Mouse (Mus musculus): Measurements from ENCODE around the gene Treml1.

Gene Treml1

GRCm38 (mm10) chr17:48357892-48358291 is 1.8 kb upstream of the Treml1 start:
- in situ Hi-C loops (cut with MboI, MseI) = loop anchor here (25.0 kb wide), 1 partner anchor 1404 kb away; no protein-coding TSS in a partner anchor

GRCm38 (mm10) chr17:48360462-48360861 is 746 bp downstream of the Treml1 start:
- in situ Hi-C loops (cut with MboI, MseI) = loop anchor here (25.0 kb wide), 1 partner anchor 1402 kb away; no protein-coding TSS in a partner anchor

DNA sequence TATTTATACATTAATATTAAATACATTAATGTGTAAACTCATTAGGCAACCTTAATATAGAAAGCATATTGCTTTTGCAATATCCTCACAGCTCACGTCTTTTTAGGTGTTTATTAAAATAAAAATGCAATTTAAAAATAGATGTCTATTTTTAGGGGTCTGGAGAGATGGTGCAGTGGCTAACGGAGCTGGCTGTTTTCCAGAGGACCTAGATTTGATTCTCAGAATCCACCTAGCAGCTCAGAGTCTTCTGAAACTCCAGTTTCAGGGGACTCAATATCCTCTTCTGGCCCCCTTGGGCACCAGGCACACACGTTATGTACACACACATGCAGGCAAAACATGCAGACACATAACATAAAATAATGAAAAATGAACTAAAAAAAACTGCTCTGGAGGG is 2.6 kb downstream of the Treml1 start:
- in situ Hi-C loops (cut with MboI, MseI) = loop anchor here (25.0 kb wide), 1 partner anchor 1400 kb away; no protein-coding TSS in a partner anchor

DNA sequence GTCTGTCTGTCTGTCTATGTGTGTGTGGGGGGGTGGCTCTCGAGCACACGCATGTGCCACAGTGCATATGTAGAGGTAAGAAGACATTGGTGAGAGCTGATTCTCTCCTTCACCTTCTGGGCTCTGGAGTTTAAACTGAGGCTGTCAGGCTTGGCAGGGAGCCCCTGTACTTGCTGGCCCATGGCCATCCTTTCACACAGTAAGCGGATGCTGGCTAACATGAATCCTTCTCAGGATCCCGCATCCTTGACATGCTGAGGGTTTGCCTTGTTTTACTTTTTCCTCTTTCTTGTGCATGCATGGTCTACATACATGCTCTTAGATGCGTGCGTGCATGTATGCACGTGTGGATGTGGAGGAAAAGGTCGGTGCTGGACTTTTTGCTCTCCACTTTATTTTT is 3.2 kb downstream of the Treml1 start:
- in situ Hi-C loops (cut with MboI, MseI) = loop anchor here (25.0 kb wide), 1 partner anchor 1399 kb away; no protein-coding TSS in a partner anchor

DNA sequence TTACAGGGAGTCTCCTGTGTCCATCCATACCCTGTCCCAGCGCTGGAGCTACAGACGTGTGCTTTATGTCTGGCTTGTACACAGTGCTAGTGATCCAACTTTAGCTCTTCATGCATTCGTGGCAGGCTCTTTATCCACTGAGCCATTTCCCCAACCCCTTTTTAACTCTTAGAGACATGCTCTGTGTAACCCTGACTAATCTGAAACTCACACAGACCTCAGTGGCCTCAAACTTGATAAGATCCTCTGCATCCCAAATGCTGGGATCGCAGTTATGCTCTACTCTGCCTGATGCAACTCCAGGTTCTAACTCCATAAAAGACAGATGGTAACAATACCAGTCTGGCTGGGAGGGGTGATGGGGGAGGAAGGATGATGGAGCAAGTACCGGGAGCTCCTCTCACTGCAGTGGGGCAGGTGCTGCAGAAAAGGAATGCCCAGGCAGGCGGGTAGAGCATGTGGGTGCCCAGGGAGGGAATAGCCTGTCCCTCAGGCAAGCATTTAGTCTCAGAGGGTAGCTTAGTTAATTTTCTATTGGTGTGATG is 3.8 kb downstream of the Treml1 start:
- in situ Hi-C loops (cut with MboI, MseI) = loop anchor here (25.0 kb wide), 1 partner anchor 1399 kb away; no protein-coding TSS in a partner anchor

- in situ Hi-C loops (cut with MboI, MseI) = loop anchor here (25.0 kb wide), 1 partner anchor 1397 kb away; no protein-coding TSS in a partner anchor
Observed at GRCm38 (mm10) chr17:48365511-48366155, 5.9 kb downstream of the Treml1 start.

GRCm38 (mm10) chr17:48366806-48367205 is 7.1 kb downstream of the Treml1 start:
- in situ Hi-C loops (cut with MboI, MseI) = loop anchor here (25.0 kb wide), 1 partner anchor 1395 kb away; no protein-coding TSS in a partner anchor

DNA sequence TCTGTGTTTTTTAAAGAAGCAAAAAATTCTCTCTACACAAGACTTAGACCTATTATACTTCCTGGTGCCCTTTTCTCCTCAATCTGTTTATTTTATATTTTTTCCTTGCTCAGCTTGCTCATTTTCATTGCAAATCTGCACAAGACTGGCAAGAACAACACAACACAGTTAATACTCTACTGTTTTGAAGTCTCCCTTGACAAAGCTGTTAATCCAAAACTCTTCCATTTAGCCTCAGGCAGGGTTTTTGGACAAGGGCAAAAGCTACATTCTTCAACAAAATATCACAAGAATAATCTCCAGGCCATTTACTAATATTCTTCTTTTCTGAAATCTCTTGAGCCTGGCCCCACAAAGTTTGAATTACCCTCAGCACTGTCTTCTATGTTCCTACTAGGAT is 11.9 kb downstream of the Treml1 start:
- in situ Hi-C loops (cut with MboI, MseI) = loop anchor here (25.0 kb wide), 1 partner anchor 1391 kb away; no protein-coding TSS in a partner anchor

GRCm38 (mm10) chr17:48372987-48373386 is 13.3 kb downstream of the Treml1 start:
- in situ Hi-C loops (cut with MboI, MseI) = loop anchor here (25.0 kb wide), 1 partner anchor 1389 kb away; no protein-coding TSS in a partner anchor

- in situ Hi-C loops (cut with MboI, MseI) = no loop called here
Observed at GRCm38 (mm10) chr17:48376102-48376501, 16.4 kb downstream of the Treml1 start.

DNA sequence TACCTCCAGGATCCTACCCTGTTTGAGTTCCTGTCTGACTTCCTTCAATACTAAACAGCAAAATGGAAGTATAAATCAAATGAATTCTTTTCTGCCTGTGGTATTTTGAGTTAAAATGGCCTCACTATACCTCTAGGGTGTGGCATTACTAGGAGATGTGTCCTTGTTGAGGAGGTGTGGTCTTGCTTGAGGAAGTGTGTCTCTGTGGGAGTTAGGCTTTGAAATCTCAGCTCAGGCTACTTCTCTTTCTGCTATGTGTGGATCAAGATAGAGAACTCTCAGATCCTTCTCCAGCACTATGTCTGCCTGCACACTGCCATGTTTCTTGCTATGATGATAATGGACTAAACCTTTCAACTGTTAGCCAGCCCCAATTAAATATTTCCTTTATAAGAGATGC is 19.3 kb downstream of the Treml1 start:
- in situ Hi-C loops (cut with MboI, MseI) = no loop called here

- in situ Hi-C loops (cut with MboI, MseI) = no loop called here
Observed at GRCm38 (mm10) chr17:48385786-48386461, 26.2 kb downstream of the Treml1 start.

GRCm38 (mm10) chr17:48388666-48389065 is 28.9 kb downstream of the Treml1 start:
- in situ Hi-C loops (cut with MboI, MseI) = no loop called here

GRCm38 (mm10) chr17:48389442-48389841 is 29.7 kb downstream of the Treml1 start:
- in situ Hi-C loops (cut with MboI, MseI) = no loop called here

GRCm38 (mm10) chr17:48391446-48391845 is 31.7 kb downstream of the Treml1 start:
- in situ Hi-C loops (cut with MboI, MseI) = no loop called here

DNA sequence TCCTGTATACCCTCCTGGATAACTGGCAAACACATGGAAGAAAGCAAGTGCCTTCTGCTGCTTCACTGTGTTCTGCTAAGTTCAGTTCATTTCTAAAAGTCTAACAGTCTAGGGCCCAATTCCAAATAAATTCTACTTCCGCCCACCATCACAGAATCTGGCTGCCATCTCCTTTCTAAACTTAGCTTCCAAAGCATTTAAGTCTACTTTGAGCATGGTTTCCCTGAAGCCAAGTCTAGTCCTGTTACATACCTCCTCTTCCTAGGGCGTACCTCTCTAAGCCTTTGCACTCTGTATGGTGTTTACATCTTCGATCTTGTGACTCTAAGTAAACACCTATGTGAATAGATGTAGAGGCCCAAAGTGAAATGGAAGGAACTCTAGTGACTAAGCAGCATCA is 32.9 kb downstream of the Treml1 start:
- in situ Hi-C loops (cut with MboI, MseI) = no loop called here

DNA sequence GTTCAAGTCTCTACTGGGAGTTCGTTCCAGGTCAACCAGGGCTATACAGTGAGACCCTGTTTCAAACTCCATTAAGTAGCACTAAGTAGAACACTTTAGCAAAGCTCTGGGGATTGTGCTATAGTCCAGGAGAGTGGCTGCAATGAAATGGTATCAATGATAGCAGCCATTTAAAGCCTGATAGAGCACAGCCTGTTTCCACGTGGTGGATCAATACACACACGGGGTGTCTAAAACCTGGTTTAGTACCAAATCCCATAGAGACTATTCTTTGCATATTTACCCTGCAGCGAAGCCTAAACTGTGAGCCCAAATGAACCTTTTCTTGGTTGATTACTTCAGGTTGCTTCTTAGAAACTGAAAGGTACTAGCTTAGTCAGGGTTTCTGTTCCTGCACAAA is 42.0 kb downstream of the Treml1 start:
- in situ Hi-C loops (cut with MboI, MseI) = loop anchor here (25.0 kb wide), 2 partner anchors 889 to 1514 kb away; partner anchors contain the start of genes Ccnd3, Taf8 and Tbcc

DNA sequence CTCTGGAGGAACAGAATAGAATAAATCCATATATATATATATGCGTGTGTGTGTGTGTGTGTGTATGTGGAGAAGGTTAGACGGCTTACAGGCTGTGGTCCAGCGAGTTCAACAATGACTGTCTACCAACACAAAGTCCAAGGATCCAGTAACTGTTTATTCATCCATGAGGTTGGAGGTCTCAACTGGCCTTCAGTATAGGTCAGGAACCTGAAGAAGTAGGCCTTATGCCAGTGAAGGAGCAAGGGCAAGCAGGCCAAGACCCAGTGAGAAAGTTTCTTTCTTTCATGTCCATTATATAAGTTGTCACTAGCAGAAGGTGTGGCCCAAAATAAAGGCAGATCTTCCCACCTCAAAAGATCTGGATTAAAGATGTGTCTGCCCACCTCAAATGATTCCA is 43.0 kb downstream of the Treml1 start:
- in situ Hi-C loops (cut with MboI, MseI) = loop anchor here (25.0 kb wide), 2 partner anchors 890 to 1515 kb away; partner anchors contain the start of genes Ccnd3, Taf8 and Tbcc

GRCm38 (mm10) chr17:48403848-48404247 is 44.1 kb downstream of the Treml1 start:
- in situ Hi-C loops (cut with MboI, MseI) = loop anchor here (25.0 kb wide), 2 partner anchors 892 to 1517 kb away; partner anchors contain the start of genes Ccnd3, Taf8 and Tbcc

DNA sequence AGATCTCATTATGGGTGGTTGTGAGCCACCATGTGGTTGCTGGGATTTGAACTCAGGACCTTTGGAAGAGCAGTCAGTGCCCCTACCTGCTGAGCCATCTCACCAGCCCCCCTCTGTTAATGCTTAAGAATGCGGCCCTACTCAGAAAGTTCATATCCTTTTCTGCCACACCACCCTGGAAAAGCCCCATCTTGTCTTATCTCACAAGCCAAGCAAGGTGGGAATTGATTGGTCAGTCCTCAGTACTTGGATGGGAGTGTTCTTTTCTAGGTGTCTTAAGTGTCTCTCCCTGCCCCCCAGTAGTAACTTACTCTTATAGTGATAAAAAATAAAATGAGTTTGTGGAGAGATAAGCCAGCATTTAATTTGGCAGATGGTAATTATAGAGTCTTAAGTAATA is 45.0 kb downstream of the Treml1 start:
- in situ Hi-C loops (cut with MboI, MseI) = loop anchor here (25.0 kb wide), 2 partner anchors 892 to 1517 kb away; partner anchors contain the start of genes Ccnd3, Taf8 and Tbcc

GRCm38 (mm10) chr17:48407154-48407553 is 47.4 kb downstream of the Treml1 start:
- in situ Hi-C loops (cut with MboI, MseI) = loop anchor here (25.0 kb wide), 2 partner anchors 895 to 1520 kb away; partner anchors contain the start of genes Ccnd3, Taf8 and Tbcc
